In genomic region chr14:32748519-32748918, GRCm38 (mm10) we compare ENCODE assay signal across 25 mouse cellular contexts. TPM values are rescaled to one million over a fixed set of nuclear protein-coding genes. Genes with fewer than 3 reads are reported as not detected.
DNase-seq lines count a peak whose midpoint lies in the region; ATAC-seq and TF ChIP-seq lines count a peak whose summit lies in the region.
"Had no signal": no experiment of that assay in that cellular context is flagged by ENCODE, and none has a peak within 500 bp of the region (broad histone marks: within the 10 kb centered on the region; RNA-seq: fewer than 3 reads in every experiment).

No protein-coding gene starts in this region.

- peak overlapping the region; percentile 39 for H3K4me2 ChIP-seq in heart, embryonic 13.5 days
- H3K4me2 ChIP-seq in heart, postnatal 0 days (ENCODE audit: low read depth, low read length), result peak overlapping the region; percentile 1; the same call in 1 of the 2 replicates
- H3K4me2 ChIP-seq: embryonic facial prominence, embryonic 15.5 days; hindbrain, embryonic 13.5 days had no signal

- no peaks in the 10 kb centered on the region for H3K36me3 ChIP-seq in heart, embryonic 13.5 days
- no peaks in the 10 kb centered on the region for H3K36me3 ChIP-seq in heart, postnatal 0 days (replicated peaks; ENCODE audit: control insufficient read depth, insufficient read depth, low read length)
- H3K36me3 ChIP-seq: embryonic facial prominence, embryonic 15.5 days; forebrain, embryonic 10.5 days; G1E; hindbrain, embryonic 13.5 days had no signal

- peak overlapping the region; percentile 71 for H3K27ac ChIP-seq in heart, embryonic 13.5 days (replicated peaks)
- no peak overlapping the region for H3K27ac ChIP-seq in heart, postnatal 0 days (ENCODE audit: low read depth)
- H3K27ac ChIP-seq: embryonic facial prominence, embryonic 15.5 days; forebrain, embryonic 10.5 days; gastrocnemius, adult 2 months; hindbrain, embryonic 13.5 days; hindbrain, postnatal 0 days had no signal

- no peak for ATAC-seq in heart, embryonic 13.5 days (ENCODE audit: extremely low read depth, insufficient number of reproducible peaks, low FRiP score, low TSS enrichment)
- no peak for ATAC-seq in heart, postnatal 0 days (ENCODE audit: insufficient read depth, low read depth)
- ATAC-seq: CD4-positive, CD25-positive, alpha-beta regulatory T cell, adult 4 months; forebrain, embryonic 14.5 days; hindbrain, postnatal 0 days had no signal

- no peaks in the 10 kb centered on the region for H3K9me3 ChIP-seq in heart, embryonic 13.5 days
- H3K9me3 ChIP-seq in heart, postnatal 0 days (replicated peaks; ENCODE audit: control insufficient read depth, low read length), result no peaks in the 10 kb centered on the region
- H3K9me3 ChIP-seq: embryonic facial prominence, embryonic 15.5 days; forebrain, embryonic 10.5 days; hindbrain, embryonic 13.5 days had no signal

- H3K4me1 ChIP-seq in heart, embryonic 13.5 days, result peaks cover 26% of the 10 kb centered on the region
- peaks cover 8% of the 10 kb centered on the region; the same call in 1 of the 2 replicates for H3K4me1 ChIP-seq in heart, postnatal 0 days (ENCODE audit: control insufficient read depth, insufficient read depth)
- H3K4me1 ChIP-seq: embryonic facial prominence, embryonic 15.5 days; forebrain, embryonic 10.5 days; hindbrain, embryonic 13.5 days had no signal

- peaks cover 3% of the 10 kb centered on the region; the same call in 1 of the 2 replicates for H3K27me3 ChIP-seq in heart, embryonic 13.5 days (replicated peaks)
- H3K27me3 ChIP-seq in heart, postnatal 0 days (ENCODE audit: control insufficient read depth, insufficient read depth, low read length), result no peaks in the 10 kb centered on the region
- H3K27me3 ChIP-seq: embryonic facial prominence, embryonic 15.5 days; hindbrain, embryonic 13.5 days had no signal

- no peak overlapping the region for H3K4me3 ChIP-seq in heart, embryonic 13.5 days
- H3K4me3 ChIP-seq in heart, postnatal 0 days (ENCODE audit: low read depth, low read length), result no peak overlapping the region
- H3K4me3 ChIP-seq: embryonic facial prominence, embryonic 15.5 days; erythroblast, embryonic 14.5 days; forebrain, embryonic 10.5 days; gastrocnemius, adult 2 months; hindbrain, embryonic 13.5 days had no signal

- no peak for TF ChIP-seq EP300 in heart, postnatal 0 days (IDR thresholded peaks at IDR 0.05; ENCODE audit: low read depth)

- whole genome bisulfite sequencing in heart, embryonic 13.5 days, result 32% methylated on average over 6 of the region's 6 CpGs
- WGBS in heart, postnatal 0 days, result 28% methylated on average over 6 of the region's 6 CpGs

- TF ChIP-seq CTCF in heart, postnatal 0 days (IDR thresholded peaks at IDR 0.05; ENCODE audit: low read depth), result no peak

- intact Hi-C loops in heart, postnatal 14 days (cut with DNase I), result no loop called here
- intact Hi-C loops in heart, postnatal 36 days (cut with DNase I), result no loop called here

- DNase-seq in heart, adult 11 months, result peak; percentile 44
- DNase-seq in heart, postnatal 14 days, result no peak
- DNase-seq in heart, postnatal 36 days, result no peak
- no peak for DNase-seq in heart, postnatal 0 days (ENCODE audit: low spot score)
- no peak for DNase-seq in heart, adult 9 months (ENCODE audit: low spot score in 2 of 2)
- DNase-seq in layer of hippocampus, adult 9-11 months, result no peak
- DNase-seq: adrenal gland, adult 8-10 months; adrenal gland, postnatal 36 days; B cell, adult 2 months; cerebellum, adult 2 months; cerebellum, postnatal 10 days; embryo, embryonic 11 days; gastrocnemius, adult 2 months; gastrocnemius, postnatal 25 days; kidney, adult 11 months; kidney, adult 9 months had no signal

- H3K9ac ChIP-seq in heart, embryonic 13.5 days, result no peak overlapping the region
- H3K9ac ChIP-seq in heart, postnatal 0 days (replicated peaks; ENCODE audit: low read depth, low read length), result no peak overlapping the region
- H3K9ac ChIP-seq: embryonic facial prominence, embryonic 15.5 days; hindbrain, embryonic 13.5 days had no signal

RNA-seq across cellular contexts. Expression of gene Tmem273, which starts 37.2 kb away (rescaled TPM):
- 1 to 10 TPM; 1.6 to 2.0 TPM for total RNA-seq in heart, postnatal 14 days (2021)
- polyA plus RNA-seq in heart, embryonic 13.5 days (2015; fragmentation: Nextera tagmentation; extraction: Ambion mirVana), result 0.76 and 1.0 TPM in 2 replicates
- total RNA-seq in heart, postnatal 36 days (2021), result under 1 TPM; 0.97 to 0.98 TPM
- 0.42 TPM in 1 of 2 replicates, not detected in the other for total RNA-seq in heart, postnatal 0 days (2014; rRNA removed; ENCODE audit: low replicate concordance)
- 0.27 and 0.49 TPM in 2 replicates for polyA plus RNA-seq in heart, postnatal 0 days (2015; fragmentation: Nextera tagmentation; extraction: Ambion mirVana)
- total RNA-seq: G1E; gastrocnemius, postnatal 25 days had no signal
- polyA plus RNA-seq: erythroblast, embryonic 14.5 days; G1E had no signal
